Mouse (Mus musculus) embryonic fibroblast, embryonic 13.5 days (primary cell): ENCODE results near the gene Nceh1.

Experiments
- CTCF ChIP-seq: IDR thresholded peaks from 2 replicates; pipeline ENCODE4 v1.5.1; 2011; ENCODE audit warnings: mild to moderate bottlenecking, control low read depth, low read length, moderate library complexity, borderline replicate concordance; ENCODE audit not compliant: insufficient read depth
- POLR2A ChIP-seq: IDR thresholded peaks from 2 replicates; pipeline ENCODE4 v1.6.1; 2011; ENCODE audit warnings: low read depth, mild to moderate bottlenecking, control low read depth, low read length, moderate library complexity

GRCm38 (mm10) chr3:27310973-27311372 lies 128.2 kb downstream of the Nceh1 start:
- TF ChIP-seq CTCF (no peak), POLR2A (no peak)
